Mouse (Mus musculus): ENCODE measurements around the gene Krt17. TPM values are rescaled to one million over a fixed set of nuclear protein-coding genes. Genes with fewer than 3 reads are reported as not detected.
A peak's percentile ranks its signal among the peaks of the same experiment; 100 is the strongest.
"Not testable (repeated sequence)": the region's sequence is repeated elsewhere in the genome, so short reads cannot be mapped to it uniquely, and the experiment has no call there.

Gene Krt17
- 161 and 186 TPM in 2 replicates for polyA plus RNA-seq (2015; fragmentation: Nextera tagmentation; extraction: Ambion mirVana)

GRCm38 (mm10) chr11:100260514-100261234 lies at the start of gene Krt17:
Gene Krt17 (minus strand): TSS chr11:100261029.
- no peaks in the 10 kb centered on the region; the same call in 1 of the 2 replicates for H3K27me3 ChIP-seq
- no peaks in the 10 kb centered on the region for H3K9me3 ChIP-seq
- H3K4me1 ChIP-seq: peaks cover 16% of the 10 kb centered on the region; the same call in 1 of the 2 replicates
- peak within 1 kb of the TSS; percentile 17 for H3K4me3 ChIP-seq
- no peak for ATAC-seq (ENCODE audit: insufficient number of reproducible peaks, insufficient read depth, low FRiP score, low TSS enrichment, low read depth)
- H3K4me2 ChIP-seq: peak within 1 kb of the TSS; percentile 31
- peak within 1 kb of the TSS; percentile 44; the same call in 1 of the 2 replicates for H3K9ac ChIP-seq
- peak within 1 kb of the TSS; percentile 74 for H3K27ac ChIP-seq
- no peaks in the 10 kb centered on the region for H3K36me3 ChIP-seq
- WGBS: 78% methylated on average over 21 of the region's 21 CpGs

DNA sequence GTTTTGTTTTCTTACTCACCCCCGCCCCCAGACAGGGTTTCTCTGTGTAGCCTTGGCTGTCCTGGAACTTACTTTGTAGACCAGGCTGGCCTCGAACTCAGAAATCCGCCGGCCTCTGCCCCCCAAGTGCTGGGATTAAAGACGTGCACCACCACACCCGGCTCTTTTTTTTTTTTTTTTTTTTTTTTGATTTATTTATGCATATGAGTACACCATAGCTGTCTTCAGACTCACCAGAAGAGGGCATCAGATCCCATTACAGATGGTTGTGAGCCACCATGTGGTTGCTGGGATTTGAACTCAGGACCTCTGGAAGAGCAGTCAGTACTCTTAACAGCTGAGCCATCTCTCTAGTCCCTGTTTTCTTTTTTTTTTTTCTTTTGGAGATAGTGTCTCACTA lies 47.8 kb upstream of the Krt17 start:
- not testable (repeated sequence) for ATAC-seq (ENCODE audit: insufficient number of reproducible peaks, insufficient read depth, low FRiP score, low TSS enrichment, low read depth); H3K9me3 ChIP-seq; H3K9ac ChIP-seq; H3K4me1 ChIP-seq; H3K4me3 ChIP-seq; H3K27ac ChIP-seq; H3K4me2 ChIP-seq; H3K27me3 ChIP-seq; H3K36me3 ChIP-seq
- WGBS: 98% methylated on average over 6 of the region's 6 CpGs

DNA sequence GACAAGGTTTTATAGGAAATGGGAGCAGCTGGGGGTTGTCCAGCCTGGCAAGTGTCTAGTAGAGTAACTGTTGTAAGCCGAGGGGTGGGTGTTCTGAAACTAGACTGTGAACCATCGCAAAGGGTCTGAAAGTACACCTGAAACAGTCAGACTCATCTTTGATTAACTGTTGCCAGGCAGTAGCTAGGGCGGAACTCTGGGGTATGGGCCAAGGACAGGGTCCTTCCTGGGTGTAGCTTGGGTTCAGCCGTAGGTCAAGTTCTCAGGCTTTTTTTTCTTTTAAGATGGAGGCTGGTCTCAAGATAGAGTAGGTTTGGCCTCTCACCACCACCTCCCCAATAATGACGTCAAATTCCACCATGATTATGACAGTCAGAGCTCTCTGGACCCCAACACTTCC lies 47.1 kb upstream of the Krt17 start:
- 90% methylated on average over 5 of the region's 5 CpGs for WGBS
- H3K27ac ChIP-seq: no peak overlapping the region
- no peaks in the 10 kb centered on the region for H3K36me3 ChIP-seq
- H3K4me3 ChIP-seq: no peak overlapping the region
- no peak overlapping the region for H3K4me2 ChIP-seq
- no peaks in the 10 kb centered on the region for H3K4me1 ChIP-seq
- H3K9me3 ChIP-seq: no peaks in the 10 kb centered on the region
- no peaks in the 10 kb centered on the region for H3K27me3 ChIP-seq
- no peak for ATAC-seq (ENCODE audit: insufficient number of reproducible peaks, insufficient read depth, low FRiP score, low TSS enrichment, low read depth)
- H3K9ac ChIP-seq: no peak overlapping the region

- Histone ChIP-seq H3K27me3 (no peaks in the 10 kb centered on the region), H3K4me3 (no peak overlapping the region), H3K4me1 (peaks cover 6% of the 10 kb centered on the region), H3K9me3 (no peaks in the 10 kb centered on the region), H3K9ac (no peak overlapping the region), H3K27ac (no peak overlapping the region), H3K36me3 (no peaks in the 10 kb centered on the region), H3K4me2 (no peak overlapping the region)
- no peak for ATAC-seq (ENCODE audit: insufficient number of reproducible peaks, insufficient read depth, low FRiP score, low TSS enrichment, low read depth)
- 84% methylated on average over 5 of the region's 5 CpGs for WGBS
Observed at GRCm38 (mm10) chr11:100301292-100301691, 40.5 kb upstream of the Krt17 start.

DNA sequence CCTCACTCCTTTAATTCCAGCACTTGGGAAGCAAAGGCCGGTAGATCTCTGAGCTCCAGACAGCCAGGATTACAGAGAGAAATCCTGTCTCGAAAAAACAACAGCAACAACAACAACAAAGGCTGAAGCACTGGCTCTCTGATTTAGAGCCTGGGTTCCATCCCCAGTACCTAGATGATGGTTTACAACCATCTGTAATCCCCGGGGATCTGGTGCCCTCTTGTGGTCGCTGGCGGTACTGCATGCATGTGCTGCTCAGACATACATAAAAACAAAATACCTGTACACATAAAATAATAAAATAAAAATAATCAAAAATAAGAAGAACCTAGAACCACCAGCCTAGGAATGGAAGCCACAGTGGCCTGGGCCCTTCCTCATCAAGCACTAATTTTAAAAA lies 39.5 kb upstream of the Krt17 start:
- Histone ChIP-seq H3K4me3 (no peak overlapping the region), H3K4me2 (no peak overlapping the region), H3K27me3 (no peaks in the 10 kb centered on the region), H3K9me3 (no peaks in the 10 kb centered on the region), H3K36me3 (no peaks in the 10 kb centered on the region), H3K9ac (no peak overlapping the region), H3K4me1 (peaks cover 6% of the 10 kb centered on the region), H3K27ac (no peak overlapping the region)
- no peak for ATAC-seq (ENCODE audit: insufficient number of reproducible peaks, insufficient read depth, low FRiP score, low TSS enrichment, low read depth)
- WGBS: 6% methylated on average over 5 of the region's 5 CpGs

DNA sequence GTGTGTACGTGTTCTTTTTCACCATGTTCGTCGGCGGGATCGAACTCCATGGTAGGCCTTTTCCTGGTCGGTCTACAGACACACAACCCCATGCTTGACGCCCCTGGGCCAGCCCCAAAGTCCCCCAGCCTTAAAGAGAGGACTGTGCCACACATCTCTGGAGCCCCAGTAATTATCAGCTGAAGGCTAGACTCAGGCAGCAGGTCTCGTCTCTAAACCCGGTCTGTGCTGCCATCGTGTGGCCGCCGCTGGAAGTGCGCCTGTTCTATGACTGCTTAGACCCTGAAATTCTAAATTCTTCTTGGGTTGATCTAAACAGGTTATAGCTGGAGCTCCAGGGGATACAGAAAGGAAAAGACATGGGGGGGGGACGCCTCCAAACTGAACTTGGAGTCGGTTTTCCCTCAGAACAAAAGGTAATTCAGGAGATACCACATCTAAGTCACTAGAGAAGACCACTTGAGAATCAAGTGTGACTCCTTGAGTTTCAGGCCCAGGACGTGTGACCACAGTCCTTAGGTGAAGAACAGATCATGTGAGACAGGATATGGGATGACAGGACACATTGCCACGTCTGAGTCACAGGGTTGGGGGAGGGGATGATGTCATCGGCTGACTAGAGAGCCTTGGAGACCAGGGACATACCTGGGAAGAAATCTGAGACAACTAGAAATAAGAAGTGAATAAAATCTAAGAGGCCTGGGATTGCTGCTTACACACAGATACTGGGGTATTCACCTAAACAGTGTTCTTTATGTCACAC lies 37.6 kb upstream of the Krt17 start:
- Histone ChIP-seq H3K9ac (no peak overlapping the region), H3K4me2 (peak overlapping the region; percentile 51), H3K27me3 (no peaks in the 10 kb centered on the region), H3K9me3 (no peaks in the 10 kb centered on the region), H3K4me1 (peaks cover 8% of the 10 kb centered on the region), H3K27ac (no peak overlapping the region), H3K4me3 (no peak overlapping the region), H3K36me3 (no peaks in the 10 kb centered on the region)
- 18% methylated on average over 18 of the region's 18 CpGs for WGBS
- ATAC-seq (ENCODE audit: insufficient number of reproducible peaks, insufficient read depth, low FRiP score, low TSS enrichment, low read depth): no peak

- H3K27ac ChIP-seq: no peak overlapping the region
- peaks cover 8% of the 10 kb centered on the region for H3K4me1 ChIP-seq
- no peak for ATAC-seq (ENCODE audit: insufficient number of reproducible peaks, insufficient read depth, low FRiP score, low TSS enrichment, low read depth)
- H3K9ac ChIP-seq: no peak overlapping the region
- 42% methylated on average over 5 of the region's 5 CpGs for WGBS
- H3K4me2 ChIP-seq: peak overlapping the region; percentile 51
- H3K36me3 ChIP-seq: no peaks in the 10 kb centered on the region
- H3K9me3 ChIP-seq: no peaks in the 10 kb centered on the region
- H3K27me3 ChIP-seq: no peaks in the 10 kb centered on the region
- no peak overlapping the region for H3K4me3 ChIP-seq
Observed at GRCm38 (mm10) chr11:100297801-100298200, 37.0 kb upstream of the Krt17 start.

DNA sequence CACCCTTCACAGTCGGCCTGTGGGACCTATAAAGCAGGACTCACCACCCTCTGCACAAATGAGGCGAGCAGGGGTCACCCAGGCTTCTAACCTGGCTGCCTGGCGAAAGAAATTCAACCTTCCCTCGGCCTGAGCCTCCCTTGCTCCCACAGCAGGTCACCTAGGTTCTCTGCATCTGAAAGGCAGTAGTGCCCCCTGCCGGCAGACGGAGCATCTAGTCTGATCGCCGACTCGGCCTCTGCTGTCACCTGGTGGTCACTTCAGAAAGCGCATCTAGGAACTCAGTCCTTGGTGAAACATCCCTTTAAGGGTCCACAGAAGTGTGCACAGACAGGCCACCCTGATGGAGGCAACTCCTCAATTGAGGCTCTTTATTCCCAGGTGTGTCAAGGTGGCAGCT lies 34.5 kb upstream of the Krt17 start:
- 4% methylated on average over 10 of the region's 10 CpGs for WGBS
- Histone ChIP-seq H3K27ac (no peak overlapping the region), H3K9ac (no peak overlapping the region), H3K4me3 (no peak overlapping the region), H3K4me2 (peak overlapping the region; percentile 22; the same call in 1 of the 2 replicates), H3K4me1 (peaks cover 11% of the 10 kb centered on the region), H3K9me3 (no peaks in the 10 kb centered on the region), H3K27me3 (no peaks in the 10 kb centered on the region), H3K36me3 (no peaks in the 10 kb centered on the region)
- ATAC-seq (ENCODE audit: insufficient number of reproducible peaks, insufficient read depth, low FRiP score, low TSS enrichment, low read depth): no peak

- 61% methylated on average over 6 of the region's 6 CpGs for WGBS
- H3K9me3 ChIP-seq: no peaks in the 10 kb centered on the region
- H3K9ac ChIP-seq: no peak overlapping the region
- peaks cover 23% of the 10 kb centered on the region for H3K4me1 ChIP-seq
- no peak for ATAC-seq (ENCODE audit: insufficient number of reproducible peaks, insufficient read depth, low FRiP score, low TSS enrichment, low read depth)
- H3K27ac ChIP-seq: no peak overlapping the region
- H3K27me3 ChIP-seq: no peaks in the 10 kb centered on the region
- no peak overlapping the region for H3K4me2 ChIP-seq
- H3K4me3 ChIP-seq: no peak overlapping the region
- no peaks in the 10 kb centered on the region for H3K36me3 ChIP-seq
Observed at GRCm38 (mm10) chr11:100292884-100293283, 32.1 kb upstream of the Krt17 start.

DNA sequence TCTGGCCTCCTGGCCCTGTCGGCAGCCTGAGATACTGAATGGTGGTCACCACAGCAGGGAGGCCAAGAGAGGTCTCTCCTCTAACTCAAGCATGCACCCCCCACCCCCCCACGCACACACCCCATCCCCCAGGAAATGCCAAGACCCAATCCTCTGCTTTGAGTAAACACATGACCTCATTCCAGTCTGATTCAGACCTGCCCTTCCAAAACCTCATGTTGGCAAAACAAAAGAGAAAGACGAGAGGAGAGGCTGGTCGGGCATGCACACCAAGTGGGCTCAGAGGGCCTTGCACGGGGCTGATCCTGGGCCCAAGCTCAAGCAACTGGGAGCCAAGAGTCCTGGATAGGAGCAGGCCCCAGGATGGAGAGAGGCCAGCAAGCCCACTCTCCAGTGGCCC lies 29.4 kb upstream of the Krt17 start:
- Histone ChIP-seq H3K4me3 (no peak overlapping the region), H3K27ac (peak overlapping the region; percentile 86), H3K36me3 (no peaks in the 10 kb centered on the region), H3K27me3 (no peaks in the 10 kb centered on the region), H3K4me1 (peaks cover 20% of the 10 kb centered on the region), H3K9ac (no peak overlapping the region), H3K9me3 (no peaks in the 10 kb centered on the region), H3K4me2 (no peak overlapping the region)
- WGBS: 43% methylated on average over 5 of the region's 5 CpGs
- ATAC-seq (ENCODE audit: insufficient number of reproducible peaks, insufficient read depth, low FRiP score, low TSS enrichment, low read depth): no peak

- H3K36me3 ChIP-seq: no peaks in the 10 kb centered on the region
- no peak for ATAC-seq (ENCODE audit: insufficient number of reproducible peaks, insufficient read depth, low FRiP score, low TSS enrichment, low read depth)
- 73% methylated on average over 6 of the region's 6 CpGs for WGBS
Observed at GRCm38 (mm10) chr11:100288942-100289341, 28.1 kb upstream of the Krt17 start.

DNA sequence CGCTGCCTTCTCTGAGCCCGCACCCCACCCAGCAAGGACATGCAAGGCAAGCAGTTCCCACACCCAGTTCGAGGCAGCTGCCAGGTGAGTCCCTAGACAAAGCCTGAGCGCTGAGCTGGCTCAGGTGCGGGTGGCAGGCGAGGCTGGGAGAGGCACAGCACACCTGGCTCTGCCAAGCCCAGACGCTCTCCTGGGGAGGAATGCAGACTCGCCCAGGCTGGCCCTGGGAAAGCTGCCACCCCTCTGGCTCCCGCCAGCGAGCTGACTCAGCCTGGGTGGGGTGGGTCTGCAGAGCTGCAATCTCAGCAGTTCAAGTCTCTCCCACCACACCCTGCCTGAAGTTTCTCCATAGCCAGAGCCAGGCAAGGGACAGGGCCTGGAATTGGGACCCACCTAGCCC lies 26.2 kb upstream of the Krt17 start:
- H3K36me3 ChIP-seq: no peaks in the 10 kb centered on the region
- H3K4me3 ChIP-seq: no peak overlapping the region
- peak; percentile 67 for ATAC-seq (ENCODE audit: insufficient number of reproducible peaks, insufficient read depth, low FRiP score, low TSS enrichment, low read depth)
- no peak overlapping the region for H3K4me2 ChIP-seq
- 34% methylated on average over 10 of the region's 10 CpGs for WGBS
- H3K27me3 ChIP-seq: no peaks in the 10 kb centered on the region
- H3K4me1 ChIP-seq: peaks cover 18% of the 10 kb centered on the region
- H3K9ac ChIP-seq: no peak overlapping the region
- H3K27ac ChIP-seq: peak overlapping the region; percentile 89
- H3K9me3 ChIP-seq: no peaks in the 10 kb centered on the region

More at GRCm38 (mm10) chr11:100288942-100289341, 28.1 kb upstream of the Krt17 start:
- Histone ChIP-seq H3K9me3 (no peaks in the 10 kb centered on the region), H3K9ac (no peak overlapping the region), H3K4me1 (peaks cover 18% of the 10 kb centered on the region), H3K27ac (peak overlapping the region; percentile 86), H3K4me3 (no peak overlapping the region), H3K27me3 (no peaks in the 10 kb centered on the region), H3K4me2 (no peak overlapping the region)
